Mouse (Mus musculus) embryo, embryonic 10.5 days (tissue): ENCODE measurements around the gene Actn4.

Experiments used
- DNase-seq: peaks from one replicate; pipeline ENCODE4 v3.0.0-alpha.2; 2015; ENCODE audit warnings: low spot score

Actn4 gene

DNA sequence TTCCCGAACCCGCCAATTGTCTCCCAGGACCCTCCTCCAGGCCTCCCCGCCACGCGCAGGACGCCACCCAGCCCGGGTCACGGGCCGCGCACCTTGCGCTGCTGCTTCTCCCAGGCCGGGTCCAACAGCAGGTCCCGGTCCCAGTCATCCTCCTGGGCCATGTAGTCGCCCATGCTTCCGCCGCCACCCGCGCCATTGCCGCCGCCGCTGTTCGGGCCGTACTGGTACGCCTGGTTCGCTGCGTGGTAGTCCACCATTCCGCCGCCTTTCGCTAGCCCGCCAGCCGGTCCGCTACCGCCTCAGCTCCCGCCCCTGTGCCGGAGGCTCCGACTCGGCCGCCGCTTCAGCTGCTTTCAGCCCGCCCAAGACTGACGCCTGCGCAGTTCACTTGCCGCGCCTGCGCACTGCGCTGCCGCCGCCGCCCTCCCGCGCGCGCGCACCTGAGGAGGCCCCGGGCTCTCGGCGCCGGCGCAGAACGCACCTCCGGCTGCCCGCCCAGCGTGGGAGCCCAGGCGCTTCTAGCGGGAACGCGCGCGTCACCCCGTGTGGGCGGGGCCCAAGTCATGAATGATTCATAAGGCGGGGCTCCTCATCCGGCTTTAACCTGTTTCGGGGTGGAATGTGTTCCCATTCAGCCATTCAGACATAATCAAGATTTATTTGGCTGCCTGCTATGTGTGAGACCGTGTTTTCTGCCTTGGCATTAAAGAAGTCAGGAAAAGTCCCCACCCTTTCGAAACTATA is at the start of gene Actn4:
Actn4 (minus strand) TSS at position 414 of the 744 bp plus-strand sequence.
- peak; percentile 99 for DNase-seq

- DNase-seq, result no peak
These were observed 46.6 kb upstream of the Actn4 start for GRCm38 (mm10) chr7:29008714-29009113.

- no peak for DNase-seq
These were observed 46.0 kb upstream of the Actn4 start for GRCm38 (mm10) chr7:29008171-29008570.

DNA sequence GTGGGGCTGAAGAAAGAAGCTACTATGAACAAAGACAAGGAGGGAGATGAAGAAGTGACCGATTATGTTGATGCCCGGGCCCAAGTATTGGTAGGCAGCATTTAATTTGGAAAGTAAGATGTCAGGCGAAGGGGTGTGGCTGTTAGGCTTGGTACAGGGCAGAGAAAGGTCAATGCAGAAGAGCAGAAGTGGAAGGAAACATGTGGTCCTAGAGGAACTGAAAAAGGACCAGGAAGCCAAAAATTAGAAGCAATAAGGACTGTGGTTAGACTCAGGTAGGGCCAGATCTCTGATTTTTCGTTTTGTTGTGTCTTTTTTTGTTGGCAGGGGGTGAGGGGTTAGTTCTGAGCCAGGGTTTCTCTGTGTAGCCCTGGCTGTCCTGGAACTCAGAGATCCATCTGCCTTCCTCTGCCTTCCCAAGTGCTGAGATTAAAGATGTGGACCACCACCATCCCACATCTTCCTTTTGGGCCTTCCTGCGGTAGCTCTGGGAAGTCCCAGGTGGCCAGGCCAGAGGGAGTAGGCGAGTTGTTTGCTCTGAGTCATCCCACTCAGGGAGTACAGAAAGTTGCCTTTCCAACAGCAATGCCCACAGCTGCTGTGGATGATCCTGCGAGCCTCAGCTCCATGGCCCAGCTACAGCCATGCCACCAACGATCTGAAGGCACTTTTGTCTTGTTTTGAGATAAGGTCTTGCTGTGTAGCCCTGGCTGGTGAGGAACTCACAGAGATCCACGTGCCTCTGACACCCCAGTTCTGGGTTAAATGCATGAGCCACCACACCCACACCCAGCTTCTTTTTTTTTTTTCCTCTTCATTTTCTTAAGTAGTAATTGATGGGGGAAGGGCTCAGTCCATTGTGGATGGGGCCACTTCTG is 45.3 kb upstream of the Actn4 start:
- DNase-seq, result no peak

GRCm38 (mm10) chr7:29000651-29001605 is 38.8 kb upstream of the Actn4 start:
- peak; percentile 90 for DNase-seq

DNA sequence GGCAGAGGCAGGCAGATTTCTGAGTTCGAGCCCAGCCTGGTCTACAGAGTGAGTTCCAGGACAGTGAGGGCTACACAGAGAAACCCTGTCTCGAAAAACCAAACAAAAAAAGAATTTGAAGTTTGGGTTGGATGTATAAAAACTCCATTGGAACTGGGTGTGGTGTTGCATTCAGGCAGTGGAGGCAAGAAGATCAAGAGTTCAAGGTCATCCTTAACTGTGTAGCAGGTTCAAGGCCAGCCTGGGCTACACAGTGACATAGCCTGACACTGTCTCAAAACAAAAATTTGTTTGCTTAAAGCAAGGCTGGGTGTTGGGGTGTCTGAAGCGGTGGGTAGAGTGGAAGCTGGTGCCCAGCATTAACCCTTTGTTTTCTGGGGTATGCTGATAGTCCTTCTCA is 31.3 kb upstream of the Actn4 start:
- no peak for DNase-seq

- DNase-seq, result no peak
These were observed 30.9 kb upstream of the Actn4 start for GRCm38 (mm10) chr7:28992997-28993396.

DNA sequence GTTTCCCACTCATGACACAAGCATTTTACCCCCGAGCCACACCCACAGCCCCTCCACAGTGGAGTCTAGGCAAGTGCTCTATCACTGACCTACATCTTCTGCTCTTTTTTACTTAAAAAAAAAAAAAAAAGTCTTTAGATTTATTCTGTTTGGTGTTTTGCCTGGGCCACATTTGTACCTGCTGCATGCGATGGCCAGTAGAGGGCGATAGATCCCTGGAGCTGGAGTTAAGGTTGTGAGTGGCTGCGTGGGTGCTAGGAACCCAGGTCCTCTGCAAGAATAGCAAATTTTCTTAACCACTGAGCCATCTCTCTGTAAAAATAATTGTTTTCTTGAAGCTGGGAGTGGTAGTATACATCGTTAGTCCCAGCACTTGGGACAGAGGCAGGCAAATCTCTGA is 29.5 kb upstream of the Actn4 start:
- no peak for DNase-seq

GRCm38 (mm10) chr7:28990766-28991273 is 28.7 kb upstream of the Actn4 start:
- DNase-seq, result no peak

DNA sequence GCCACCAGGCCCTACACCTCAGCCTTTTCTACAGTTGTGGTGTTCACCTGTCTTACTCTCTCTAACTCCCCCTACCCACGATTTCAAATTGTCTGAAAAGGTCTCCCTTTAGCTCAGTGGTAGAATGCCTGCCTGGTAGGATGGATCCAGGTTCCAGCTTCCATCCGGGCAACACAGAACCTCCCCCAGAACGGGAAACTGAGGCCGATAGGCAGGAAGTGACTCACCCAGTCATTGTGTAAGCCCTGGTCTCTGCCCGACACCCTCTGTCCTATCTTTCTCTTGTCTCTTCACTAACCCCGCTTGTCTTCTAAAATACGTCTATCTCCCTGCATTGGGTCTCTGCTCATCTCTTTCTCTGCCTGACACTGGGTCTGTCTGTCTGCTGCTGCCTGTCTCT is 23.1 kb upstream of the Actn4 start:
- no peak for DNase-seq

GRCm38 (mm10) chr7:28984452-28984851 is 22.3 kb upstream of the Actn4 start:
- DNase-seq, result no peak

GRCm38 (mm10) chr7:28983849-28984248 is 21.7 kb upstream of the Actn4 start:
- DNase-seq, result no peak

GRCm38 (mm10) chr7:28983141-28983564 is 21.0 kb upstream of the Actn4 start:
- no peak for DNase-seq

- DNase-seq, result peak; percentile 30
These were observed 20.3 kb upstream of the Actn4 start for GRCm38 (mm10) chr7:28982274-28983013.

GRCm38 (mm10) chr7:28981651-28982273 is 19.6 kb upstream of the Actn4 start, which contains the start of the genes Eif3k and Map4k1:
TSS of gene Eif3k (minus strand) at chr7:28981864.
TSS of gene Map4k1 (plus strand) at chr7:28982050.
- DNase-seq, result peak; percentile 100

GRCm38 (mm10) chr7:28977556-28977955 is 15.4 kb upstream of the Actn4 start:
- DNase-seq, result no peak

GRCm38 (mm10) chr7:28973025-28973424 is 10.9 kb upstream of the Actn4 start:
- DNase-seq, result no peak

DNA sequence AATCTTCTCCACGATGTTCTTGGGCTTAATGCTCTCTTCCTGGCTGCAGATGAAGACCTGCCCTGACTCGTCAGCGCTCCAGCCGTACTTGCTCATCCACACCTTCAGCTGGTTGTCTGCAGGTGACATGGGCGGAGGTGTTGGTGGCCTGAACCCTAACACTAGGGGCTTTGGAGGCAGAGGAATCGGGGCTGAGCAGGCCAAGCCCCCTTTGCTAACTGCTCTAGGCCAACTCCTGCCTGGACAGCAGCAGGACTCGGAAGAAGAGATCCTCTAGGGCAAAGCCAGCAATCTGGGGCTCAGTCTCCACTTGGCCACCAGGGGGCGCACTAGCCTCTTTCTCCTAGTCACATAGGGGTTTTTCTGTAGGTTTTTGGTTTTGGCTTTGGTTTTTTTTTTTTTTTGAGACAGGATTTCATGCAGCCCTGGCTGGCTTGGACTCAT is 10.4 kb upstream of the Actn4 start:
- peak; percentile 88 for DNase-seq

- no peak for DNase-seq
These were observed 9.7 kb upstream of the Actn4 start for GRCm38 (mm10) chr7:28971770-28972269.

GRCm38 (mm10) chr7:28971029-28971428 is 8.9 kb upstream of the Actn4 start:
- no peak for DNase-seq
